Mouse (Mus musculus) testis, adult 2 months (tissue): ENCODE measurements around the gene Hist1h4b.

Experiments used
- CTCF ChIP-seq: fragments of 200-500 bp; IDR thresholded peaks from 2 replicates; pipeline ENCODE4 v1.5.1; 2012; ENCODE audit warnings: low read depth, mild to moderate bottlenecking, inconsistent platforms, low read length, moderate library complexity; ENCODE audit not compliant: control insufficient read depth, insufficient read depth, insufficient replicate concordance
- POLR2A ChIP-seq: fragments of 200-500 bp; IDR thresholded peaks from 2 replicates; pipeline ENCODE4 v1.6.1; 2012; ENCODE audit warnings: low read depth, mild to moderate bottlenecking, inconsistent platforms, low read length, moderate library complexity; ENCODE audit not compliant: control insufficient read depth

DNA sequence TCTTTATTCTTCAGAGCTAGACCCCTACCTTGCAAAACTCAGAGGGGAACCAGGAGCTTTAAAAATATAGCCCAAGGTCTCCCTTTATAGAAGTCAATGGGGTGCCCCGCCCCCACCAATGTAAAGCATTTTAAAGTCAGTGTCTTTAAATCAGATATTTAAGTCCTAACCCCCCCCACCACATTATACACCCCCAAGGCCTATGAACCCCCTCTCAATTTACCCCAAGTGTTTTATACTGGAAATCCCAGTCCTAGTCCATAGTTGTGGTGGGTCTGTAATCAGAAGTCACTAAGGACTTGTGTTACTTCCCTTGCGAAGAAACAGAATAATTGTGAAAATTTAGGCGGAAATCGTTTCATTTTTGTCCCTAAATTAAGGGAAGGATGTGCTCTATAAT is 18.8 kb upstream of the Hist1h4b start:
- no peak for TF ChIP-seq CTCF
- TF ChIP-seq POLR2A = no peak
